Comparison of ENCODE assay signal across 8 mouse cellular contexts in genomic region chr10:84392027-84392722, GRCm38 (mm10). TPM values are rescaled to one million over a fixed set of nuclear protein-coding genes. Genes with fewer than 3 reads are reported as not detected.
DNase-seq lines count a peak whose midpoint lies in the region; ATAC-seq and TF ChIP-seq lines count a peak whose summit lies in the region.

No protein-coding gene starts in this region.

- no peak overlapping the region for H3K4me2 ChIP-seq in kidney, embryonic 14.5 days (replicated peaks; ENCODE audit: low read depth, low read length)
- peak overlapping the region; percentile 14 for H3K4me2 ChIP-seq in forebrain, embryonic 16.5 days (ENCODE audit: low read length)

- POLR2A ChIA-PET in Patski (lab: Charles Lee): interaction anchor here (1.1 to 1.2 kb wide), 2 partner anchors 15 to 293 kb away, joined by 3 to 4 read pairs; no protein-coding TSS in a partner anchor

- H3K4me1 ChIP-seq in kidney, adult 2 months (ENCODE audit: control insufficient read depth, insufficient read depth, low read length): peaks cover 21% of the 10 kb centered on the region
- peaks cover 36% of the 10 kb centered on the region for H3K4me1 ChIP-seq in kidney, embryonic 14.5 days (ENCODE audit: control insufficient read depth, insufficient read depth, low read length)
- peaks cover 64% of the 10 kb centered on the region for H3K4me1 ChIP-seq in forebrain, embryonic 16.5 days (replicated peaks; ENCODE audit: control insufficient read depth, insufficient read depth, low read length)

- WGBS in kidney, adult 2 months: 60% methylated on average over 14 of the region's 14 CpGs
- WGBS in kidney, embryonic 14.5 days: 35% methylated on average over 14 of the region's 14 CpGs
- WGBS in forebrain, embryonic 16.5 days: 20% methylated on average over 14 of the region's 14 CpGs

- no peak overlapping the region for H3K4me3 ChIP-seq in kidney, adult 2 months (ENCODE audit: insufficient read depth, low read depth, low read length)
- no peak overlapping the region for H3K4me3 ChIP-seq in kidney, embryonic 14.5 days (ENCODE audit: low read length)
- H3K4me3 ChIP-seq in forebrain, embryonic 16.5 days (replicated peaks; ENCODE audit: low read length): no peak overlapping the region

- in situ Hi-C loops in Patski (cut with MboI; ENCODE audit: low pct_unique_long_range_greater_than_20kb): loop anchor here (10.0 kb wide), 1 partner anchor 317 kb away; no protein-coding TSS in a partner anchor

- no peaks in the 10 kb centered on the region for H3K9me3 ChIP-seq in kidney, embryonic 14.5 days (ENCODE audit: control insufficient read depth, low read length)
- no peaks in the 10 kb centered on the region for H3K9me3 ChIP-seq in forebrain, embryonic 16.5 days (ENCODE audit: control insufficient read depth, low read length)

- no peaks in the 10 kb centered on the region for H3K27me3 ChIP-seq in kidney, adult 2 months (replicated peaks; ENCODE audit: control insufficient read depth, insufficient read depth, low read length)
- H3K27me3 ChIP-seq in kidney, embryonic 14.5 days (ENCODE audit: control insufficient read depth, insufficient read depth, low read length): no peaks in the 10 kb centered on the region
- no peaks in the 10 kb centered on the region for H3K27me3 ChIP-seq in Patski
- H3K27me3 ChIP-seq in forebrain, embryonic 16.5 days (replicated peaks; ENCODE audit: control insufficient read depth, insufficient read depth, low read length): no peaks in the 10 kb centered on the region

- H3K36me3 ChIP-seq in kidney, adult 2 months (ENCODE audit: control insufficient read depth, insufficient read depth, low read length): no peaks in the 10 kb centered on the region
- H3K36me3 ChIP-seq in kidney, embryonic 14.5 days (ENCODE audit: control insufficient read depth, insufficient read depth, low read length): no peaks in the 10 kb centered on the region
- H3K36me3 ChIP-seq in forebrain, embryonic 16.5 days (ENCODE audit: control insufficient read depth, insufficient read depth): no peaks in the 10 kb centered on the region

- no peak overlapping the region for H3K9ac ChIP-seq in kidney, embryonic 14.5 days (ENCODE audit: low read depth, low read length)
- H3K9ac ChIP-seq in forebrain, embryonic 16.5 days (replicated peaks; ENCODE audit: low read depth, low read length): no peak overlapping the region

- H3K27ac ChIP-seq in kidney, adult 2 months (ENCODE audit: insufficient read depth, low read depth, low read length): no peak overlapping the region
- no peak overlapping the region for H3K27ac ChIP-seq in kidney, embryonic 14.5 days (ENCODE audit: low read depth, low read length)
- no peak overlapping the region; the same call in none of the 2 replicates for H3K27ac ChIP-seq in forebrain, embryonic 16.5 days (ENCODE audit: low read length)

- TF ChIP-seq POLR2A in kidney, adult 2 months (IDR thresholded peaks at IDR 0.05; ENCODE audit: low read depth, low read length): no peak

- CTCF ChIA-PET in Patski (lab: Charles Lee): interaction anchor here (1.1 to 1.8 kb wide), 2 partner anchors 17 to 46 kb away, joined by 3 to 7 read pairs; no protein-coding TSS in a partner anchor

- ATAC-seq in kidney, embryonic 14.5 days (ENCODE audit: low FRiP score, low TSS enrichment): no peak
- peak; percentile 80 for ATAC-seq in Patski
- 0 out of 2 replicates have a peak, but pooled peaks have one; percentile 16 for ATAC-seq in forebrain, embryonic 16.5 days
- ATAC-seq in frontal cortex, adult (ENCODE audit: low TSS enrichment): no peak

- no peak for DNase-seq in kidney, adult 2 months
- peak; percentile 90 for DNase-seq in Patski (ENCODE audit: low read depth, low spot score)
- DNase-seq in lung, postnatal 10 days: peak; percentile 61
- DNase-seq in thymus, postnatal 0 days (ENCODE audit: low spot score): peak; percentile 5
- no peak for DNase-seq in left cerebral cortex, postnatal 25 days (ENCODE audit: low spot score in 2 of 2)

- intact Hi-C loops in left cerebral cortex, postnatal 25 days (cut with DNase I): no loop called here

- peak; percentile 19; the same call in 1 of the 2 replicates for TF ChIP-seq CTCF in kidney, adult 2 months (conservative IDR thresholded peaks at IDR 0.05; ENCODE audit: insufficient read depth, insufficient read length, low read depth, low read length)
- TF ChIP-seq CTCF in Patski (IDR thresholded peaks at IDR 0.05): no peak

RNA-seq across cellular contexts. Expression of gene Nuak1, which starts 48.2 kb away (rescaled TPM):
- polyA plus RNA-seq in kidney, adult 2 months (2012; rRNA removed): 12.2 and 12.3 TPM in 2 replicates
- polyA plus RNA-seq in kidney, embryonic 14.5 days (2014; fragmentation: Nextera tagmentation; extraction: Ambion mirVana): 3.0 and 4.1 TPM in 2 replicates
- 31.4 TPM for polyA plus RNA-seq in Patski (2021)
- polyA plus RNA-seq in forebrain, embryonic 16.5 days (2015; fragmentation: Nextera tagmentation; extraction: Ambion mirVana): 12.5 and 15.7 TPM in 2 replicates
- 0.50 and 0.73 TPM in 2 replicates for polyA plus RNA-seq in thymus, postnatal 0 days (2015; fragmentation: Nextera tagmentation; extraction: Ambion mirVana)
- total RNA-seq in left cerebral cortex, postnatal 25 days (2021): 10 to 100 TPM; 58.3 to 86.5 TPM

Comparison
In these comparisons a context has a peak if more than half of its experiments do, and no peak if none do; other contexts are left out.
1. DNase-seq: peak in Patski (single experiment), lung, postnatal 10 days (single experiment) and thymus, postnatal 0 days (single experiment); none in kidney, adult 2 months (single experiment) and left cerebral cortex, postnatal 25 days (0 of 2).
2. ATAC-seq: peak in Patski (single experiment) and forebrain, embryonic 16.5 days (single experiment); none in kidney, embryonic 14.5 days (single experiment) and frontal cortex, adult (single experiment).